Mouse (Mus musculus) layer of hippocampus, adult 9-10 months (tissue): ENCODE measurements at regions not wholly inside any gene's neighbourhood (a gene's known extent, or its start where the extent isn't known, plus 50 kb on each side); places are given as distances from the start of the nearest gene placed in this dataset.

ENCODE experiments used
- DNase-seq: peaks from one replicate; pipeline ENCODE4 v3.0.0; 2022; ENCODE audit warnings: low spot score

DNA sequence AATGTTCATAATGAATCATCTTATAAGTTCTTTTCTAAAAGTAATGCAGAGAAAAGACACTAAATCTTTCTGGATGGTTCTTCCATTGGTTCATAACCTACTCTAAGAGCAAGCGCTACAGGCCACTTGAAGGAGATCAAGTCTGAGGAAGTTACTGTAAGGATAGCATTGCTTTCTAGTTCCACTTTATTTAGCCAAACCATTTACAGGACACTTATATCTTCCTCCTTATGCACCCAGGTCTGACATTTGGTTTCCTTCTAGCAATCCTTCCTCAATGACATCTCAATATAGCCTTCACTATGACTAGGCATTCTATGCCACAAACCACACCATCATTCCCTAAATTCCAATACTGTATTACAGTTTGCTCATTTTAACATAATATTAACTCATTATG lies 316.0 kb downstream of the Gm11361 start:
- DNase-seq = no peak

DNA sequence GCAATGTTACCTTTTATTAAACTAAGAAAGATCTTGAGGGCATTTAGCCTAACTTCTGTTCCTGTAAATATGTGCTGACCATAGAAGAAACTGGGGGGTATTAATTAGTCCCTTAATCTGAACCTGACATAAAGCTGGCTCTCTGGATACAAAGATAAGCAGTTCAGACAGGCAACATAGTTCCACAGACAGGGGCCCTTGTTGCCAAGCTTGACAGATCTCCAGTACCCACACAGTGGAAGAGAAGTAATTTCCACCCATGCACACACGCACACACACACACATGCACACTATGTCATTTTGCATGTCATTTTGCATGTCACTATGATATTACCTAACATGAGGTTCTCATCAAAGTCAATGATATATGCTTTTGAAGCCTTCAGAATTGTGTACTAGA lies 315.1 kb downstream of the Gm11361 start:
- DNase-seq = no peak

DNA sequence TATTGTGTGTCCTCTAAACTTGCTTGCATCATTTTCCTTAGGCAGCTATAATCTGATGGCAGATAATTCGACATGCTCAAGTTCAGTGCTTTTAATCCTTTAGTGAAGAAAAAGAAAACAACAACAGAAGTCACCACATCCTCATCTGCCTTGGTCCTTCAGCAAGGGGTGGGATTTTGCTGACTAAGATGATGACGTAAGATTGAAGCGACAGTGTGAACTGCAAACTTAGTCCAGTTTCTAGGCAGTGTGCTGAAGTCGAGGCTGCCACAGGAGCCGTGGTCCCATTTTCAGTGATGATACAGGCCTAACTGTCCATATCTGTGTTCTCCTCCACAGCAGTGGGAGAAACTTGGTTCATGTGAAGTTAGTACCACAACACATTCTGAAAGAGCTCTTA lies 314.4 kb downstream of the Gm11361 start:
- no peak for DNase-seq

DNA sequence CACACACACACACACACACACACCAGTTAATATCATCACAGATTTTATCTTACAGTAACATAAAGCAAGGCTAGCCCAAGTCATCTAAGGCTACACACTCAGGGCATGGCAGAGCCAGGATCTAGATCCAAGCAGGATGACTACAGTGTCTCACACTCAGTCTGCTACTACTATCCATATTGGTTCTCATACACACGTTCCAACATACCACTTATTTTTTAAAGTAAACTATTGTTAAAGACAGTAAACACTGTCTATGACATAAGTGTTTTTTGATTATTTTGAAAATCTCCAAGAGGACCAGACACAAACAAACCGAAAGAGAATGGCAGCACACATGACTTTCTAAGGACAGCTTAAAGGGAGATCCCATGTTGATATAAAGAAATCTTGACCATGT lies 306.3 kb downstream of the Gm11361 start:
- DNase-seq = no peak

DNA sequence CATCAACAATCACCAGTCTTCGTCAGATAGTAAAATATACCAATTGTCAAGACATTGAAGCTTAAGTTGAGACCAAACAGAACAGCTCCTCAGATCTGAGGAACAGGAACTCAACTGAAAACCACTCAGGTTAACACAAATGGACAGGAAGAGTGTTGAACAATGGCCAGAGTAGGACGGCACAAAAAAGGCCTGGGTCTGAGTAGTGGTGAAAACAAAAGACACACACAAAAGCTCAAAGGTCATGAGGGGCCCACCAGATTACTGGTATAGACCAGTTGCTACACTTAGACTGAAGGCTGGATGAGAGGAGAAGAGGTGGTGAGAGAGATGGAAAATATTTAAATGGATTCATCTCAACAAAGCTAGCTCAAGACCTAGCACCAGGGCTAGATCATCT lies 302.8 kb downstream of the Gm11361 start:
- DNase-seq = no peak

DNA sequence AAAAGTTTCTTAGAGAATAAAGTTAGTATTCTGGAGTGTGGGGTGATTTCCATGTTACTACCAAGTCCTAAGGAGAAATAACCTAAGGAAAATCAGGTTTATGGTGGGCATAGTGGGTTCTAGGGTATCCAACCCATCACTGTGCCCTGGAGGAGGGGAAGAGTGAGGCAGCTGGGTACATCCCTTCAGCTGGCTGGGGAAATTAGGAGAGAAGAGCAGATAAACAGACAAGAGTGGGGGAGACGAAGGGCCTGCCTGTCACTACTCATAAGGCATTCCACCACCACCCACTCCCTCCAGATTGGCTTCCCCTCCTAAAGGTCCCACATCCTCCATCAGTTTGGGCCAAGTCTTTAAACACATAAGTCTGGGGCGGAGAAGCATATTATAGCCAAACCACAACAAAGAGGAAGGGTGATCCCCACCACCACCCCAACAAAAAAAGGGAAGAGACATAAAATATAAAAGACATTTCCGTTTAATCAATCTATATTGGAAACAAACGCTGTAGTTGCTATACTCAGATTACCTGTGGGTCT lies 299.8 kb downstream of the Gm11361 start:
- DNase-seq = no peak

DNA sequence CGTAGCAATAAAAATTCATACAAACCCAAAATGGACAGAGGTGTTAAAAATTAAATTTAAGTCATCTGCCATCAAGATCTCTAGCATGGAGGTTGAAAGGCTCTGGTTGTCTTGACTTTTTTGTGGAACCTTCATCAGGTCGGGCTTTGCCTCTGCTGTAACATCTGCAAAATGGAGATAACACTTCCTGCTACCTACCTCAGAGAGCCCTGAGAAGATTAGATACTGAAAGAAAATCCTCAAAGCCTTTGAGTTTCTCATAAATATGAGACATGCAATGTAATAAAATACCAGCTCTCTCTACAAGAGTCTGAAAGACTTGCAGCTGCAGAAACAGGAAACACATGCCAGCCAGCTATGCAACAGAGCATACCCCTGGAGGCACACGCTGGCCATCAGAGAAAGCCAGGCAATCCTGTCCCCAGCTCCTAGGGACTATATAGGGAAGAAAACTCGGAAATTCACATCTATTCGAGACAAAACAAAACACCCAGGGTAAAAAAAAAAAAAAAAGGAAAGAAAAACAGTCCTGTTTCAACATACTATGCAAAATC lies 299.1 kb downstream of the Gm11361 start:
- DNase-seq = no peak

DNA sequence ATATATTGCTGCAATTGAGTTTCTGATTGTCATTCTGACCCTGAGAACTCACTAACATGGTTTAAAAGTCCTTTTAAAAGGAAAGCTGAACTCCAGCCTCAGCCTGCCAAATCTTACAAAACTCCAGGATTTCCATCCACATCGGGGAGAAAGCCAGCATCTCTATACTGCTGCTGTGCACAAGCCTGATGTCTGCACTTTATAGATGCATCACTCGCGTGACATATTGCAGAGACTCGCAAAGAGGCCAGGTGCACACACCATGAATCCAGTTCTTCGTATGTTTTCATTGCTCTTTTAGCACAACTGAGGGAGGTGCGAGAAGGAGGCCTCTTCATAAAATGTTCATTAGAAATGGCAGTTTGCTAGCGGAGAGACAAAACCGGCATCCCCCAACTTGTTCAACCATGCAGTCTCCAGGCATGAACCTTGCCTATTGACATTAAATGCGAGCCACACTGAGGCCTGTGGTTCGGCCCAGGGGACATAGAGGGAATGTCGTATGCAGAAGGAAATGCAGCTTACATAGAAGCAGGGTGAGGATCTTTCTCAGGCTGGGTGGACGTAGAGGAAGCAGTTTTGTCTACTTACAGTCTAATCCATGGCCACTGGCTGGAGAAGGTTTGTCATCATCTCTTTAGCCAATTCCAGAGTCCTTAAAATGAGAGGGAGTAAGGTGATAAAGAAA lies 297.0 kb downstream of the Gm11361 start:
- DNase-seq = no peak

DNA sequence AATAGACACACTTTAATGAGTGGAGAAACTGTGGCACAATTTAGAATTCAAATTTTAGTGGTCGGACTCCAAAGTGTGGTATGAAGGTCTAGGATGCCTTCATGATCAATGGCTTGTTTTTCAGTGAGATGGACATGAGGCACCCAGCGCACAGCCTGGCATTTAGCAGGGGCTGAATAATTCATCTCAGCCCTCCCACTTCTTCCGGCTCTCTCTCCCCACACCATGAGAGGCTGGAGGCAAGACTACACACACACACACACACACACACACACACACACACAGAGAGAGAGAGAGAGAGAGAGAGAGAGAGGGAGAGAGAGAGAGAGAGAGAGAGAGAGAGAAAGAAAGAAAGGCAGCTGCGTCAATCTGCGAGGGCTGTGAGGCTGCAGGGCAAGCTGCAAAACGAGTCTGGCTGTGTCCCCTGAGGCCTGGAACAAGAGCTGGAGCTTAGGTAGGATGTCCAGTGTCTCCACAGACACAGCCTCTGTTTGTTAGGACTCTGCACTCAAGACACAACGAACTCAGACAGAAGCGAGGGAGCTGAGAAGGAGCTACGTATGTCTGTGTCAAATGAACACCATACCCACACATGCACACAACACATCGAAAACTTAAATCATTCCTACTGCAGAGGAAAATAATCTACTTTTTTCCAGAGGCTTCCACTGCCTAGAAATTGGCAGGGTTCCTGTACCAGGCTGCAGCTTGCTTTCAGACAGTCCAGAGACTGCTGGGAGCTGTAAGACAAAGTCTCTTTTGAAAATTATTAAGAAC lies 295.8 kb downstream of the Gm11361 start:
- no peak for DNase-seq

DNA sequence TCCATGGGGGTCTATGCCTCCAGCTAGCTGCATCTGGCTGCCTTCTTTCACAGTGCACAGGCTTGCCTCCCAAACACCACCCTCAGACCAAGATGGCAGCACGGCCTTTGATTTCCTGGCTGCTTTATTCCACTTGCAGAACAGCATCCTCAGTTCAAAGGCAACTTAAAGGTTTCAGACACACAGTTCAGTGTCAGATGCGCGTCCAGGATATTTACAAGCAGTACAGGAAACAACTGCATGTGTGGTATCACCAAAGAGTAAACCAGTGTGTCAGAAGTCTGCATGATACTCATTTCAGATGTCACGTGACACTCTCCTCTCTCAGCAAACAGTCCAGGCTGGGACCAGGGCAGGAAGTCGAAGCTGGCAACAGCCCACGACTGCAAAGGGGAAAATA lies 294.2 kb downstream of the Gm11361 start:
- DNase-seq = no peak

DNA sequence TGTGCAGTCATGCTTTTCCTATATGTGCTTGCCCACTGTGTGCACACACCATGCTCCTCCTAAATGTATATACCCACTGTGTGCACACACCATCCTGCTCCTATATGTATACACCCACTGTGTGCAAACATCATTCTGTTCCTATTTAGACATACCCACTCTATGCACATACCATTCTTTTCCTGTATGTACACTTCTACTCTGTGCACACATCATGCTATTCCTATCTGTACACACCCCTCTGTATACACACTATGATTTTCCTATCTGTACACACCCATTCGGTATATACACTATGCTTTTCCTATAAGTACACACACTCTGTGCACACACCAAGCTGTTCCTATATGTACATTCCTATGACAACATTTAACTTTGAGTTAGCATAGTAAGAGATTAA lies 288.5 kb downstream of the Gm11361 start:
- DNase-seq = no peak

DNA sequence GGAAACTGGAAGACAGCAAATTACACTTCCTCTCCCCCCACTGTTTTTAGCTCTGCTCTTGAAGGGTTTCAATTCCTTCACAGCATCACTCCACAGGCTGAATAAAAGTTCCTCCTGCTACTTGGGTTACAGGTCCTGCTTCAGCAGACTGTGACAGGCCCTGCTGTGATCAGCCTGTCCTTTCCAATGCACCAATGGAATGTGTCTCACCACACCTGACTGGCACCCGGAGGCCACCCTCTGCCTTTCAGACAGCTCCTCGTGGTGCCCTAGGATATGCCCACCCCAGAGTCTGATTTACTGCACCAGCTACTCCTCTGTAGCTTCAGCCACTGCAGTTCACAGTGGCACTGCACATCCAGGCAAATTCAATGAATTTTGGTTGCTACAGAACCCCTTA lies 288.0 kb downstream of the Gm11361 start:
- DNase-seq = no peak

DNA sequence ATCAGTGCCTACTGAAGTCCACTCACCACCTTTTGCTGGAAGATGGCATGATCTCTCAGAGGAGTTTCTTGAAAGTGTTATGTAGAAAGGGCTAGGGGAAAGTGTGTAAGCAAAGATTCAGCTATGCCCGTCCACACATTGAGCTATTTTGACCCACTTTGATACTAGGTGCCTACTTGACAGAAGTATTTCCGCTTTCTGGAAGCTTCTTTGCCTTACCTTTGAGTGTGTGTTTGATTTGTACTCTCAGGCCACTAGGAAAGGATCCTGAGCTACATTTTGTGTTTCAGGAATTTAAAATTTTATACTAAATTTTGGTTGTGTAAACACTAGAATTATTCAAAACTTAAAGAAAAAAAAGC lies 287.5 kb downstream of the Gm11361 start:
- no peak for DNase-seq

DNA sequence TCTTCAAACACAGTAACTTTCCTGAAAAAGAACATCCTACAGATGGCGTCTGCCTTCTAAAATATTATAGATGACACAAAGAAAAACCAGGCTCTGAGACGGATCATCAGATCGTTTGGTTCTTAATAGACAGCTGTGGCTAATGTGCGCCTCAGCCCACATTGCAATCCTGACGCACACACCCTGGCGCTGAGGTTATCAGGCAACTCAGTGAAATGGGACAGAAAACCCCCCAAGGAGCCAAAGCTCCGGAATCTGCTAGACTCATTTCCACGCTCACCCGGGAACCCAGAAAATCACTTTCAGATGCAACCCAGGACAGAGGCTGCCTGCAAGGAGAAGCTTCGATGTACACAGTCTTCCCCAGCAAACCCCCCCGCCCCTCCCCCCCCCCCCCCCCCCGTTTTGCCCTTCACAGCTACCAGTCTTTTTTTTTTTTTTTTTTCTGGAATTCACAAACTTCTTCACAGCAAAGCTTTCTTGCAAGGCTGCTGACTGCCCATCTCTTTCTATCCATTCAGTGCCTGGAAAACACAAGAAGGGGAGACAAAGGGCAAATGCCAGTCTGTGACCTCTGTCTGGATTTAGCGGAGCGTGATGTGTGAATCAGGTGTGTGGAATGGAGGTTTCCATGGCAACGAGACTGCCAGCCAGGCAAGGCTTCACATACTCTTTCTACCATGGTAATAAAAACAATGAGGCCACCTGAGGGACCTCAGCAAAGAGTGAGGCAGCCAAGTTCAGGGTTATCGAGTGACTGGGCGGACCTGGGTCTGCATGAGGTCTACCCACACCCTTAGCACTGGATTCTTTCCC lies 286.9 kb downstream of the Gm11361 start:
- no peak for DNase-seq

DNA sequence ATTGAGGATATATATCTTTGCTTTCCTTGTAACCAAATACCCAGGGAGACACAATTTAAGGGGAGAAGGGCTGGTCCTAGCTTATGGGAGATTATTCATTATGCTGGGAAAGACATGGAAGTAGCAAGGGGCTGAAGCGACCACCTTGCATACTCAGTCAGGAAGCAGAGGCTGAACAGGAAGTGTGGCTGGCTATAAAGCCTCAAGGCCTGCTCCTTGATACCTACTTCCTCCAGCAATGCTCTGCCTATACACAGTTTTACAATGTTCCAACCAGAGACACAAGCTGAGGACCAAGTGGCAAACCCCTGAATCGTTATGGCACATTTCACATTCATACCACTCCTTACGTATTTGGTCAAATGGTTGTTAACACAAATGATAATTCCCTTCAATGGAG lies 284.3 kb downstream of the Gm11361 start:
- no peak for DNase-seq

DNA sequence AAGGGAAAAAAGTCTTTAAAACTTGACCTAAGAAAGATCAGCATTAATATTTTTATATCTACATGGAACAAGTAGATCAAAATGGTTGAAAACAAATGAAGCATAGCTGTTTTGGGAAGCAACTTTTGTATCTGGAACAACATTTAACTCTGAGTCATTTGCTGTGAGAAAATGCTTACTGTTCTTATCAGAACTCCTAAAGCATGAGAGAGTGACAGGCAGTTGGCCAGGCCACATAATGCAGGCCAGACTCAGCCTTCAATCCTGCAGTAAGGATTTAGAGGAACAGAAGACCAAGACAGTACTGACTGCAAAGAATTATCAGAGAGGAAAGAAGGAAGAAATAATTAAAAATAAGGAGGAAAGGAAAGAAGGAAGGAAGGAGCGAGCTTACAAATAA lies 275.8 kb downstream of the Gm11361 start:
- DNase-seq = no peak

DNA sequence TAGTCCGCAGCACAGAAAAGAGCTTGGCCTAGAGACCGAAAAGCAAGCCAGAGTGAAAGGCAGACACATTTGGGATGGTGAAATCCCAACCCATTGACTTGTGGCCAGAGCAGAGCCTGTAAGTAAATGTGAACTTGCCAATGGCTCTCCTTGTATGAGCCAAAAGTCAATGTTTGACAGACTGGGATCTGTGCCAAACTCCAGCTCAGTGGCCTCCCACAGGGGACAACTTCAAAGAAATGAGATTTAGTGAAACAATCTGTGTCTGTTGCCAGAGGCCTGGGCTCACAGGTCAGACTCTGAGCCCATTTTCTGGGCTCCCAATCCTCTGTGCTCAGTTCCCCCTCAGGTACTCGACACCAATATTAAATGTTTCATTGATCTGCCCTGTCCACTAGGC lies 274.9 kb downstream of the Gm11361 start:
- no peak for DNase-seq

DNA sequence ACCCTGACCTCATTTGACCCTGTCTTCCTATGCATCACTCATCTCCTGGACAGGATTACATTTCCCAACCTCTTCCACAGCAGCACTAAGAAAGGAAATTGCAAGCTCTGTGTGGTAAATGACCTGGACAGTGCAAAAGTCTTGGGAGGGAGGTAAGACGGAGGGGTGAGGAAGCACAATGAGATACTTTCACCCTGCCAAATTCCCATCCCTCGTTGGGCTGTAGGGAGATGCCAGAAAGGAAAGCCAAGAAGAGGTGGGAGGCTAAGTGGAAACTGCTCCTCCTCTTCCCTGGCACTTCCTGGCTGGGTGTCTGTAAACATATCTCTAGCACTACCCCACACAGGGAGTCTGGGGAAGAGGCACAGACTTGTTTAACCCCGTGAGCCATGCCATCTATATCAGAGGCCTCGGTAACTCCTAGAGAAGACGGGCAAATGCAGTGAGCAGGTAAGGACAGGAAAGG lies 274.2 kb downstream of the Gm11361 start:
- DNase-seq = no peak

DNA sequence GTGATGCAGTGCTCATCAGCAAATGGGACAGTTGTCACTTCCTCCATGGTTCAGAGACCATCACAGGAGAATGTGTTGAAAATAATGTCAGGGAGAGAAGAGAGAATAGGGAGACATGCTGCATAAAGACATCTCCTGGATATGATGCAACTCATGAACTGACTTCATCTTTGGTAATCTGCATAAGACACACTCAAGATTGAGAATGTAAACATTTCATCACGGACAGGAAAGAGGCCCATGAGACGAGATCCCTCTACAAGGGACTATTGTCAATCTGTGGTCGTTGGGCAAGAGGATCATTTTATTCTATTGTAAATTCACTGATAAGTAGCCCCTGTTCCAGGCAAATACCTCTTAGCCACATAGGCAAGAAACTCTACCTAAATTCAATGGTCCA lies 273.6 kb downstream of the Gm11361 start:
- DNase-seq = no peak

DNA sequence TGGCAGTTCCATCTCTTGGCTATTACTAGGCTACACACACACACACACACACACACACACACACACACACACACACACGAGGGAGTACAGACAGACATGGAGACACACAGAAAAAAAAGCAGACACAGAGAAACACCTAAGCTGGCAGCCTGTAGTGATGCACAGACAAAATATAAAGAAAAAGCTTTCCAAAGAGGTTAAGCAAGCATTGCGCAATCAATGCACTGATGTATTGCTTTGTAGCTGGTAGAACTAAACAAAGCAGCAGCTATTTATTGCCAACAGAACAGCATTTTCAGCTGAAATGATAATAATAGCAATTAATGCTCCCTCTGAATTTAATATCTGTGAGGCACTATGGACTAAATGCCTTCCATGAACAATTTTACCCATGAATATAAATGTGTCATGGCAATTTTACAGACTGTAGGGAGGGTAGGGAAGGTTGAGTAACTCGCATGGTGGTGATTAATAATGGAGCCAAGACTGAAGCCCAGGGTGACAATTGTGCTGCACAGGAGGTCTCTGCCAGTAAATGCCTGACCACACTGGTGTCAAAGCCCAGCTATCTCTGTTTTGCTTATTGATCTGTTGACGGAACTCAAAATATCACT lies 271.7 kb downstream of the Gm11361 start:
- no peak for DNase-seq

DNA sequence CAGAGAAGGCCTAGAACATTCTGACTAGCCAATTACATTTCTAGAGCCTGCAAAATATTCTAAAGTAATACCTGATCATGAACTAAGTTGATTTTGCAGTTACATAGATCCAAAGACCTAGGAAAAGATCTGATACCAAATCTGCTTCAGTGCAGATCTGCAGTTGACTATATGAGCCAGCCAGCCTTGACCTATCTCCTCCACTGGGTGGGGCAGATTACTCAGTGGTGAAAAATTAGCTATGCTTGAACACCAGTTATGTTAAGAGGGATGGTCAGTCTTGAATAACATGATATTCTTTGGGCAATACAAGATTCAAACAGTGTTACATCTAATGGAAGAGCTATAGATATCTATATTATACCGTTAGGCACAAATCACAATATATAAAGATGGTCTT lies 269.0 kb downstream of the Gm11361 start:
- no peak for DNase-seq

DNA sequence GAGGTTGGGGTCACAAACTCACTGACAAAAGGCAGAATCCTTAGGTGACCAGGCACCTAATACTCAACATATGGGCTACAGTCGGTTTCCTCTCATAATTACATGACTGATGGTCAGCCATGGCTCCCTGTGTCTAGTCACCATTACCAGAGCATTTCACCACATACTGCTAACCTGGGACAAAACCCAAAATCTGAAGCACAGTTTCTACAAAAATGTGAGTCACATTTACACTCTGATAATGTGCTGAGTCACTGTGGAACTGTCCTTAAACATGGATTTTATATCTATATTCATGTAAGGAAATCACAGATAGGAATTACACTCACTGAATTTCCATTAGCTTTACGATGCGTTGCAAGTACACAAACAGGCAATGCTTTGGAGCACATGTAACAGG lies 267.1 kb downstream of the Gm11361 start:
- DNase-seq = no peak
